Mouse (Mus musculus): Measurements from ENCODE around the gene Gm15114. TPM values are rescaled to one million over a fixed set of nuclear protein-coding genes. Genes with fewer than 3 reads are reported as not detected.
"Not testable (repeated sequence)": the region's sequence is repeated elsewhere in the genome, so short reads cannot be mapped to it uniquely, and the experiment has no call there.

Gene Gm15114
- not detected in 2 replicates for polyA plus RNA-seq (2014; fragmentation: Nextera tagmentation; extraction: Ambion mirVana)

- not testable (repeated sequence) for H3K36me3 ChIP-seq (ENCODE audit: control insufficient read depth, insufficient read depth, low read length); H3K9me3 ChIP-seq (ENCODE audit: control insufficient read depth, low read length); ATAC-seq (ENCODE audit: insufficient number of reproducible peaks, insufficient read depth, low FRiP score, low read depth); H3K4me2 ChIP-seq (ENCODE audit: low read length); H3K4me1 ChIP-seq (ENCODE audit: control insufficient read depth in 2 of 2, insufficient read depth in 2 of 2, low read length in 2 of 2); H3K4me3 ChIP-seq (ENCODE audit: control insufficient read depth in 1 of 2, insufficient read depth in 1 of 2, low read depth in 1 of 2, low read length in 2 of 2); H3K27ac ChIP-seq (replicated peaks in 1 of 2; ENCODE audit: control insufficient read depth in 1 of 2, insufficient read depth in 1 of 2, low read depth in 2 of 2, low read length in 2 of 2); H3K27me3 ChIP-seq (ENCODE audit: control insufficient read depth, insufficient read depth, low read length); H3K9ac ChIP-seq (ENCODE audit: low read length)
- WGBS: no CpG with 5 or more reads among the region's 1 CpGs
These were observed at the start of gene Gm15114 for GRCm38 (mm10) chrX:148488649-148489048. Gm15114 (plus strand) TSS chrX:148488949.

Other genes starting within 250 kb of the Gm15114 start
- gene Gm8334, start 126.2 kb downstream of the Gm15114 start, polyA plus RNA-seq (2014; fragmentation: Nextera tagmentation; extraction: Ambion mirVana): not detected in 2 replicates
- gene Gm15127, start 174.6 kb downstream of the Gm15114 start, polyA plus RNA-seq (2014; fragmentation: Nextera tagmentation; extraction: Ambion mirVana): not detected in 2 replicates

Data from heart, embryonic 14.5 days (tissue).